In the genomic region with DNA sequence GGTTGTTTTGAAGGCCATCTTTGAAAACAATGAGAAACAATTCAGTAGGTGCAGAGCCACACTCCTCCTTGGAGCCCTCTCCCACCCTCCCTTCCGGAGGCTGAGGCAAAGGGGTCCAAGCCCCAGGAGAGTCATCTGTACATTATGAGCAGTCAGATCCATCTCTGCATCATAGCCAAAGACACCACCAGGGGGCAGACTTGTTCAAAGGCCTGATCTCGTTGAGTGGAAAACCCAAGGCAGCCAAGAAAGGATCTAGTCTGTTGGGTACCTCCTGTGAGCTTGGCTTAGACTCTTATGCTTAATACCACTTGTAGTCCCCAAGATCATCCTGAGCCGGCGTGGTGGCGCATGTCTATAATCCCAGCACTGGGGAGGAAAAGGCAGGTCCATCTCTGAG, we compare ENCODE assay signal across 9 mouse cellular contexts. TPM values are rescaled to one million over a fixed set of nuclear protein-coding genes. Genes with fewer than 3 reads are reported as not detected.
A peak's percentile ranks its signal among the peaks of the same experiment; 100 is the strongest.
DNase-seq lines count a peak whose midpoint lies in the region; ATAC-seq lines count a peak whose summit lies in the region.
"Had no signal": no experiment of that assay in that cellular context is flagged by ENCODE, and none has a peak within 500 bp of the region (broad histone marks: within the 10 kb centered on the region; RNA-seq: fewer than 3 reads in every experiment).

No protein-coding gene starts in this region.

- DNase-seq in gastrocnemius, adult 18-20 months (ENCODE audit: low spot score): peak; percentile 67
- no peak for DNase-seq in gastrocnemius, postnatal 25 days
- peak; percentile 64 for DNase-seq in A20 (ENCODE audit: low read depth, low spot score)
- DNase-seq in adrenal gland, postnatal 36 days: peak; percentile 78 to 84
- peak; percentile 48 to 64 for DNase-seq in left cerebral cortex, adult 18-20 months (ENCODE audit: low spot score in 2 of 2)
- peak; percentile 47 to 79 for DNase-seq in thymus, postnatal 10 days (ENCODE audit: low spot score in 2 of 2)

- ATAC-seq in frontal cortex, adult (ENCODE audit: low TSS enrichment): peak; percentile 44; the same call in 1 of the 2 replicates
- ATAC-seq in monocyte, adult 5-6 weeks (replicated peaks; ENCODE audit: insufficient number of reproducible peaks, low FRiP score, low TSS enrichment, poor library complexity, severe bottlenecking): 0 out of 2 replicates have a peak, but pooled peaks have one; percentile 24

RNA-seq across cellular contexts. Expression of a gene that starts 11.5 kb away (rescaled TPM):
- total RNA-seq in gastrocnemius, adult 18-20 months (2021): 1 to 10 TPM; 1.4 TPM
- total RNA-seq in gastrocnemius, postnatal 25 days (2021): 1 to 10 TPM; 1.8 to 3.1 TPM
- total RNA-seq in adrenal gland, postnatal 36 days (2021): not detected
- not detected for total RNA-seq in left cerebral cortex, adult 18-20 months (2021)
- total RNA-seq in monocyte, adult 5-6 weeks (2017): not detected in 3 replicates
- total RNA-seq: neutrophil, adult 5-6 weeks had no signal

RNA-seq across cellular contexts. Expression of a gene that starts 23.6 kb away (rescaled TPM):
- under 1 TPM; 0.07 to 0.21 TPM for total RNA-seq in gastrocnemius, adult 18-20 months (2021)
- total RNA-seq in gastrocnemius, postnatal 25 days (2021): under 1 TPM; 0.08 to 0.11 TPM
- total RNA-seq in adrenal gland, postnatal 36 days (2021): not detected
- total RNA-seq in left cerebral cortex, adult 18-20 months (2021): not detected
- 0.29 to 0.86 TPM in 2 of 3 replicates, not detected in the other for total RNA-seq in monocyte, adult 5-6 weeks (2017)

RNA-seq across cellular contexts. Expression of a gene that starts 48.0 kb away (rescaled TPM):
- total RNA-seq in gastrocnemius, adult 18-20 months (2021): under 1 TPM in 1 of 2 experiments, not detected in 1; 0.09 TPM
- total RNA-seq in gastrocnemius, postnatal 25 days (2021): under 1 TPM; 0.10 to 0.11 TPM
- under 1 TPM; 0.23 to 0.63 TPM for total RNA-seq in adrenal gland, postnatal 36 days (2021)
- total RNA-seq in left cerebral cortex, adult 18-20 months (2021): not detected
- 5.7 to 16.3 TPM (median 13.0 TPM) in 3 replicates for total RNA-seq in monocyte, adult 5-6 weeks (2017)
